Mouse (Mus musculus) macrophage (primary cell): ENCODE results near the gene Gm572. TPM values are rescaled to one million over a fixed set of nuclear protein-coding genes. Genes with fewer than 3 reads are reported as not detected.

ENCODE experiments used
- H3K27ac ChIP-seq: fragments of 350-480 bp; formaldehyde crosslinking; 2 replicates; pipeline ENCODE4 v1.9.0; 2021
- H3K36me3 ChIP-seq: fragments of 350-480 bp; formaldehyde crosslinking; 2 replicates; pipeline ENCODE4 v1.9.0; 2021; ENCODE audit errors: inconsistent target
- H3K4me3 ChIP-seq: fragments of 350-480 bp; formaldehyde crosslinking; 2 replicates; pipeline ENCODE4 v1.9.0; 2021; ENCODE audit errors: inconsistent target
- H3K79me2 ChIP-seq: fragments of 350-480 bp; formaldehyde crosslinking; 2 replicates; pipeline ENCODE4 v1.9.0; 2021; ENCODE audit errors: inconsistent target
- WGBS: methylation state at CpG from one replicate; pipeline ENCODE4 v1.1.7; 2026; ENCODE audit warnings: inconsistent platforms; ENCODE audit not compliant: missing documents; 5-methylcytosine and 5-hydroxymethylcytosine counted together
- polyA plus RNA-seq: library from polyadenylated mRNA; stranded (reverse); fragments of 250-400 nt; gene quantifications from 3 replicates; pipeline ENCODE4 v1.2.4, GENCODE M21; 2018; ENCODE audit warnings: inconsistent platforms

Gene Gm572
- polyA plus RNA-seq, 1 experiment from 2014 or later: not detected

- Histone ChIP-seq H3K4me3 (no peak overlapping the region), H3K36me3 (no peaks in the 10 kb centered on the region), H3K79me2 (no peaks in the 10 kb centered on the region), H3K27ac (no peak overlapping the region)
- 51% methylated on average over 3 of the region's 3 CpGs for WGBS
Observed at GRCm38 (mm10) chr4:148704756-148705155, 61.6 kb downstream of the Gm572 start.

GRCm38 (mm10) chr4:148708836-148709235 is 65.7 kb downstream of the Gm572 start:
- Histone ChIP-seq H3K27ac (no peak overlapping the region), H3K36me3 (no peaks in the 10 kb centered on the region), H3K4me3 (no peak overlapping the region), H3K79me2 (no peaks in the 10 kb centered on the region)
- WGBS: 54% methylated on average over 8 of the region's 11 CpGs

GRCm38 (mm10) chr4:148710446-148710845 is 67.3 kb downstream of the Gm572 start:
- H3K79me2 ChIP-seq: no peaks in the 10 kb centered on the region
- 78% methylated on average over 2 of the region's 2 CpGs for WGBS
- H3K27ac ChIP-seq: no peak overlapping the region
- no peak overlapping the region for H3K4me3 ChIP-seq
- no peaks in the 10 kb centered on the region for H3K36me3 ChIP-seq

DNA sequence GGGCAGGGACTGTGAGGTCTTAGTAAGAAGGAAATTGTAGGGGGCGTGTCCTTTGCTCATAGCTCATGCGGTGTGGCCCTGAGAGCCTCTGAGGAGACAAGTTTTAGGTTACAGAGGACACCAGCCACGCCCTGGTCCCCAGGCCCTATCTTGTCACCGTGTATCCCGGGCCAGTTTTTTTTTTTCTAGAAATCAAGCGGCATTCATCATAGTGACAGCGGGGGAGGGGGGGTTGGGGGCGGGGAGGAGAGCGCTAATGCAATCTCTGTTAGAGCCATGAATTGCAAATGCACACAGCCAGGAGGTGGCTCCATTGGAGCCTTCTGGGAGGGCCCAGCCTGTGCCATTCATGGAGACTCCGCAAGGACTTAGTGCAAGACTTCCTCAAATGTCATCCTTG is 68.2 kb downstream of the Gm572 start:
- Histone ChIP-seq H3K27ac (no peak overlapping the region), H3K4me3 (no peak overlapping the region), H3K36me3 (no peaks in the 10 kb centered on the region), H3K79me2 (no peaks in the 10 kb centered on the region)
- 50% methylated on average over 9 of the region's 10 CpGs for WGBS

DNA sequence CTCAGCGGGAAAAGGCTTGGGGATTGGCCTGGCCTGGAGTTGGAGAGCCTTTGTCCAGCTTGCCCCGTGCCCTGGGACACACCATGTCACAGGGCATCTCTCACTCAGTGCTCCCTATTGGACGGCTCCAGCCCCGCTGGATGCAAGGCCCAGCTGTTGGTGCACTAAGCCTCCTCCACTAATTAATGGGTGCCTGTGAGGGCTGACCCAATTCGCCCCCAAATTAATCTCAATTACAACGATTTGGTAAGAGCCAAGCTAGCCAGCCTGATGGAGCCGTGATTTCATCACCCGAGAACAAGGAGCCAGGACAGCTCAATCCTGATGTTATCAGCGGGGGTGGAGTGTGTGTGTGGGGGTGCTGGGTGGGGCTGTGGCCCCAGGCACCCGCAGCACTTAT is 69.5 kb downstream of the Gm572 start:
- WGBS: 84% methylated on average over 9 of the region's 10 CpGs
- Histone ChIP-seq H3K79me2 (no peaks in the 10 kb centered on the region), H3K36me3 (no peaks in the 10 kb centered on the region), H3K27ac (no peak overlapping the region), H3K4me3 (no peak overlapping the region)

GRCm38 (mm10) chr4:148714064-148714463 is 70.9 kb downstream of the Gm572 start:
- H3K27ac ChIP-seq: no peak overlapping the region
- H3K79me2 ChIP-seq: no peaks in the 10 kb centered on the region
- no peak overlapping the region for H3K4me3 ChIP-seq
- 53% methylated on average over 8 of the region's 8 CpGs for WGBS
- no peaks in the 10 kb centered on the region for H3K36me3 ChIP-seq

DNA sequence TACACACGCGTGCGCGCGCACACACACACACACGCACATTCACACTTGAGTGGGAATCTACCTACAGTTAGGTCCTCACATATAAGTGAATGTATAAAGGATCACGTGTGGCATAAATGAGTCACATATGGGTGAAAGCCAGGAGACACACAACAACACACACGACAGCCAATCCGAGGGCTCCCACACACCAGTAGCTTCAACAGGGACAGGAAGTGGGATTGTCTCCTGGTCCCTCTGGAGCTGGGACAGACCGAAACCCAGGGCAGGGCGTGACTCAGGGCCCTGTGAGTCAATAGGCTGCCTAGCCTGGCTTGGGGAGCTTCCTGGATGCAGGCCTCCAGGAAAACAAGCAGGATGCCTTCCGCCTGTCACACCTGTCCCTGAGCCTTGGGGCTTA is 71.6 kb downstream of the Gm572 start:
- H3K4me3 ChIP-seq: no peak overlapping the region
- H3K36me3 ChIP-seq: no peaks in the 10 kb centered on the region
- 84% methylated on average over 12 of the region's 12 CpGs for WGBS
- no peak overlapping the region for H3K27ac ChIP-seq
- no peaks in the 10 kb centered on the region for H3K79me2 ChIP-seq

GRCm38 (mm10) chr4:148715396-148715795 is 72.3 kb downstream of the Gm572 start:
- H3K27ac ChIP-seq: no peak overlapping the region
- no peak overlapping the region for H3K4me3 ChIP-seq
- WGBS: 67% methylated on average over 3 of the region's 3 CpGs
- H3K79me2 ChIP-seq: no peaks in the 10 kb centered on the region
- H3K36me3 ChIP-seq: no peaks in the 10 kb centered on the region

Other genes starting within 250 kb of the Gm572 start
- gene Ubiad1, start 198.5 kb upstream of the Gm572 start, polyA plus RNA-seq: 4.7 to 8.2 TPM (median 5.0 TPM) in 3 replicates
- gene Mtor, start 194.7 kb upstream of the Gm572 start, polyA plus RNA-seq: 12.3 to 14.9 TPM (median 14.5 TPM) in 3 replicates
- 0.14 to 0.32 TPM in 2 of 3 replicates, not detected in the other for gene Angptl7, start 142.9 kb upstream of the Gm572 start, polyA plus RNA-seq
- gene Exosc10, start 84.9 kb upstream of the Gm572 start, polyA plus RNA-seq: 32.2 to 58.5 TPM (median 51.2 TPM) in 3 replicates
- gene Srm, start 51.8 kb upstream of the Gm572 start, polyA plus RNA-seq: 14.7 to 81.1 TPM (median 15.5 TPM) in 3 replicates
- gene Masp2, start 40.8 kb upstream of the Gm572 start, polyA plus RNA-seq: 0.09 TPM in 1 of 3 replicates, not detected in the others
- 157 to 233 TPM (median 170 TPM) in 3 replicates for gene Tardbp, start 16.3 kb upstream of the Gm572 start, polyA plus RNA-seq
- gene Casz1, start 161.1 kb downstream of the Gm572 start, polyA plus RNA-seq: 0.35 to 1.1 TPM (median 0.68 TPM) in 3 replicates